Mouse (Mus musculus): ENCODE results near the gene 2310034G01Rik. TPM values are rescaled to one million over a fixed set of nuclear protein-coding genes. Genes with fewer than 3 reads are reported as not detected.

The 2310034G01Rik gene
- 1.7 and 1.9 TPM in 2 replicates for polyA plus RNA-seq (2015; fragmentation: Nextera tagmentation; extraction: Ambion mirVana)

DNA sequence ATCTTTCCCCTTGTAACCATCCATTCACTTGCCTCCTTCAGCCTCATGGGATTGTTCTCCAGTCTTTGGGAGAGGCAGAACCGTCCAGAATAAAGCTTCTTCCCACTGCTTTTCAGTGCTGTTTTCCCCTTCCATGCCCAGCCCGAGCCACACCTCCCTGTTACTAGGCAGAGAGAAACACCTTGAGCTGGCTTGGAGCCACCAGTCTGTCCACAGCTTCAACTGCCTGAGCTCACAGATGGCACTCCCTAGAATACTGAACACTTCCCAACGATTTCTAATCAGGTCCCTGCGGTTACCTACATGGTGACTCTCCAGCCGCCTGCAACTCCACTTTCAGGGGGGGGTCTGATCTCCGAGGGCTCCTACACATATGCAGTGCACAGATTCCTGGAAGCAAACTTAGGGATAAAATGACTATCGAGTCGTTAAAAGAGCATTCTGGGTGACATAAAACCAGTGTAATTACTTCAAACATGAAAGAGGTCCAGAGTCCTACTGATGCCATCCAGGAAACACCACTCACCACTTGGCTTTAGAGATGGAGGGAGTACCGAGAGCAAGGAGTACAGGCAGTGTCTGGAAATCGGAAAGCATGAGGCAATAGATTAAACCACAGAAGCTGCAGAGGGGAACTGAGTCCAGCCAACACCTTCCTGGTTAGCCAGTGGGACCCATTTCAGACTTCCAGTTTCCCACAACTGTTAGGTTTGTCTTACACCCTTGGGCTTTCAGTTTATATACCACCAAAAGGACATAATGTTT is at the start of gene 2310034G01Rik:
Gene 2310034G01Rik (minus strand): TSS at position 135 of the 765 bp plus-strand sequence.
- Histone ChIP-seq H3K9ac (ENCODE audit: low read length) (peak within 1 kb of the TSS; percentile 86), H3K4me3 (ENCODE audit: low read length) (peak within 1 kb of the TSS; percentile 72), H3K9me3 (ENCODE audit: control insufficient read depth, low read length) (no peaks in the 10 kb centered on the region), H3K36me3 (ENCODE audit: control insufficient read depth, insufficient read depth, low read length) (no peaks in the 10 kb centered on the region), H3K27me3 (ENCODE audit: control insufficient read depth, insufficient read depth, low read depth, low read length) (no peaks in the 10 kb centered on the region), H3K4me1 (replicated peaks; ENCODE audit: control insufficient read depth, insufficient read depth, low read length) (peaks cover 15% of the 10 kb centered on the region), H3K4me2 (ENCODE audit: low read depth, low read length) (peak within 1 kb of the TSS; percentile 97), H3K27ac (ENCODE audit: low read length) (peak within 1 kb of the TSS; percentile 81)
- WGBS: 55% methylated on average over 10 of the region's 10 CpGs
- ATAC-seq (ENCODE audit: low read depth): no peak

DNA sequence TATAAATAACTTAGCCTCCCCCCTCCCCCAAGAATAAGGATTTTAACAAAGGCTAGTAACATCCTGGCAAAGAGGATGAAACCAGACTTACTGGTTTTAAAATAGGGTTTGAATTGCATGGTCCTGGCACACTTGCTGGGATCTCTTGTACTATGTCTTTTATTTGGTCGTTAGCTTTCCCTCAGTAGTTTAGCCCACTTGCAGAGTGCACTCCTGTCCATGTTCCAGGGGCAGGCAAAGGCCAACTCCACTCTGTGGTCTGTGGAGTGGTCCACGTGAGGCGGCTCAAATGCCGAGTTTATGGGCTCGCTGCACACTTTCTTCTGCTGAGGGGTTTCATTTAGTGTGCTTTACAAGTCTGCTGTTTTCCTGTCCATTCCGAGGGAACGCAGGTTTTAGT is 49.8 kb upstream of the 2310034G01Rik start:
- Histone ChIP-seq H3K9me3 (ENCODE audit: control insufficient read depth, low read length) (no peaks in the 10 kb centered on the region), H3K27me3 (ENCODE audit: control insufficient read depth, insufficient read depth, low read depth, low read length) (no peaks in the 10 kb centered on the region), H3K4me2 (ENCODE audit: low read depth, low read length) (no peak overlapping the region), H3K9ac (ENCODE audit: low read length) (no peak overlapping the region), H3K27ac (ENCODE audit: low read length) (no peak overlapping the region), H3K36me3 (ENCODE audit: control insufficient read depth, insufficient read depth, low read length) (peaks cover 11% of the 10 kb centered on the region; the same call in 1 of the 2 replicates), H3K4me3 (ENCODE audit: low read length) (no peak overlapping the region), H3K4me1 (replicated peaks; ENCODE audit: control insufficient read depth, insufficient read depth, low read length) (peaks cover 27% of the 10 kb centered on the region)
- WGBS: 68% methylated on average over 7 of the region's 7 CpGs
- ATAC-seq (ENCODE audit: low read depth): no peak

DNA sequence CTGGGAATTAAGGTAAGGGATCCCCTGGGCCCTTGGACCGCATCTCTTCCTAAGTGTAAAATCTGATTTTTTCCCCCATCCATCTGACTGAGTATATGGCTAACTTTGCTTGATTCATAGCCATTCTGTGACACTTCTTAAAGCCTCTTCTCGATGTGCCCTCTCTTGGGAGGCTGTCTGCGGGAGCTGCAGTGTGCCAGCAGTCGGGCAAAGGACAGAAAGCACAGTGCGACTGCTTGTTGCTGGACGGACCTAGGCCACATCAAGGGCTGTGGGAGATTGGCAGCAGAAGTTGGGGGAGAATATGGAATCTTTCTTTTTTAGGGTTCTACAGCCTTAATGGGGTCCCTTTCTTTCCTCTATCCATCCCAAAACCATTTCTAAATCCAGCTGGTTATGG is 49.3 kb upstream of the 2310034G01Rik start:
- peaks cover 29% of the 10 kb centered on the region for H3K4me1 ChIP-seq (replicated peaks; ENCODE audit: control insufficient read depth, insufficient read depth, low read length)
- H3K27ac ChIP-seq (ENCODE audit: low read length): no peak overlapping the region
- no peak overlapping the region for H3K4me3 ChIP-seq (ENCODE audit: low read length)
- H3K36me3 ChIP-seq (ENCODE audit: control insufficient read depth, insufficient read depth, low read length): peaks cover 11% of the 10 kb centered on the region; the same call in 1 of the 2 replicates
- ATAC-seq (ENCODE audit: low read depth): no peak
- no peaks in the 10 kb centered on the region for H3K27me3 ChIP-seq (ENCODE audit: control insufficient read depth, insufficient read depth, low read depth, low read length)
- H3K9ac ChIP-seq (ENCODE audit: low read length): peak overlapping the region; percentile 17; the same call in 1 of the 2 replicates
- H3K4me2 ChIP-seq (ENCODE audit: low read depth, low read length): no peak overlapping the region
- H3K9me3 ChIP-seq (ENCODE audit: control insufficient read depth, low read length): no peaks in the 10 kb centered on the region
- 75% methylated on average over 6 of the region's 6 CpGs for WGBS

DNA sequence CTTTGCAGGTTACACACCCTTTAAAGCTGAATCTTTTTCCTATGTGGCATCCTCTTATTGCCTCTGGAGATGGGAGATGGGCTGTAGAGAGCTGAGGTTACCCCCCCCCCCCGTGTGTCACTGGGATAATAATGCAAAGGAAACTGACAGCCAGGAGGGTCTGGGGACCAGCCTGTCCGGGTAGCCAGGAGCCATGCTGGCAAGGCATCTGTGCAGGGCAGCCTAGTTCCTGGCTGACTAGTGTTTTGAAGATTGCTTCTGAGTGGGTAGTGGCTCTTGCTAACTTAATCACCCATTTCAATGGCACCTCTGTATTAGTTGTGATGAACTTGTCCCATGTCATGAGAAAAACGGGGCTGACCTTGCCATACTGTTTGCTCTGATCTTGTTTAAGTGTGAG is 48.3 kb upstream of the 2310034G01Rik start:
- no peaks in the 10 kb centered on the region for H3K9me3 ChIP-seq (ENCODE audit: control insufficient read depth, low read length)
- H3K4me2 ChIP-seq (ENCODE audit: low read depth, low read length): peak overlapping the region; percentile 70

DNA sequence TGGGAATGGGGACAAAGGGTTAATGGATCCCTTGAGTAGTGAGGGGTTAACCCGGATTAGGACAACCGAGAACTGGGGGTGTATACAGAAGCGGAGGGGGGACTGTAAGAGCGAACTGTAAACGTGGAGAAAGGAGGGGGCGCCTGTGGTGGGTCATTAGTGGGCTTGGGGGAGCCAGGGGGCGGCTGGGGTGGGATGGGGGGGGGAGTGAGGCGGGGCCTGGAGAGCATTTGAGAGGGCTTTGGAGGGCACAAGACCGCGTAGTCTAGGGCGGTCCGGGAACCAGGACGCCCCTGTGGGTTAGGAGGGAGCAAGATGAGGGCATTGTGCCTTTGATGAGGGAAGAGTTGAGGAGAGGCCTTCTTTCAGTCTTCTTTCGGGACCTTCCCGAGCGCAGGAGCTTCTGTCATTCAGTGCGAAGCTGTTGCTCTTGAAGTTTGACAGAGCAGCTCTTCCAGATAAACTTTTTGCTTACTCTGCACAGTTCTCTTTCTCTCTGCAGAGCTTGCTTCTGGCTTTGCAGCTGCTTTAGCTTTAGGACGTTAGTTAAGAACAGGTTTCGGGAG is 47.4 kb upstream of the 2310034G01Rik start:
- H3K9ac ChIP-seq (ENCODE audit: low read length): peak overlapping the region; percentile 76
- 2% methylated on average over 19 of the region's 19 CpGs for WGBS
- no peak for ATAC-seq (ENCODE audit: low read depth)

More for the DNA sequence above, 48.3 kb upstream of the 2310034G01Rik start:
- H3K4me3 ChIP-seq (ENCODE audit: low read length): peak overlapping the region; percentile 64
- no peak for ATAC-seq (ENCODE audit: low read depth)
- WGBS: 26% methylated on average over 3 of the region's 3 CpGs
- no peaks in the 10 kb centered on the region for H3K27me3 ChIP-seq (ENCODE audit: control insufficient read depth, insufficient read depth, low read depth, low read length)
- peaks cover 36% of the 10 kb centered on the region for H3K4me1 ChIP-seq (replicated peaks; ENCODE audit: control insufficient read depth, insufficient read depth, low read length)
- H3K27ac ChIP-seq (ENCODE audit: low read length): no peak overlapping the region
- peak overlapping the region; percentile 76 for H3K9ac ChIP-seq (ENCODE audit: low read length)
- H3K36me3 ChIP-seq (ENCODE audit: control insufficient read depth, insufficient read depth, low read length): peaks cover 8% of the 10 kb centered on the region; the same call in 1 of the 2 replicates

DNA sequence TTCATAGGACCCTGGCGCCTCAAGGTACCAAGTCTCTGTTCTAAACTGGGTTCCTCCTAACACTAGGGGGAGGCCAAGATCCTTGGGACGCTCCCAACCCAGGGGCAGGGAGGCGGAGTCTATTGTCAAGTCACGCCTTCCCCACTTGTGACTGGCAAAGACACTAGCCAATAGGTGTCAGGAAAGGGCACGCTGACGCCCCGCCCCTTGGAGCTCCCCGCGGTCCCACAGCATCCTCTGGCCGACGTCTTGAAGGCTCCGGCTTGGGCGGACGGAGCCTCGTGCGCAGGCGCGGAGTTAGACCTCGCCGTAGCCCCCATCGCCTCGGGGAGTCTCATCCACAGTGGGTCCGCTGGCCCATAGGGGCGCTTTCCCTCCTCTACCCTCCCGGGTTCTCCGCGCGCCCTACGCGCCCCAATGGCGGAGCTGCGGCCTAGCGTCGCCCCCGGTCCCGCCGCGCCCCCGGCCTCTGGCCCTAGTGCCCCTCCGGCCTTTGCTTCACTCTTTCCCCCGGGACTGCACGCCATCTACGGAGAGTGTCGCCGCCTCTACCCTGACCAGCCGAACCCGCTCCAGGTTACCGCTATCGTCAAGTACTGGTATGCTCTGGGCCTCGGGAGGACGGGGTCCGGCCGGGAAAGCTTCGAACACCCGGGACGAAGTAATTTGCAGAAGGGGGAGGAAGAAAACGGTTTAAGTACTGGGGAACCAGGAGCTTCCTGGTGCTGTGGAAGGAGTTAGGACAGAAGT is 46.8 kb upstream of the 2310034G01Rik start, which contains the start of gene Sufu:
Gene Sufu (plus strand): TSS at position 211 of the 750 bp plus-strand sequence.
- Histone ChIP-seq H3K36me3 (ENCODE audit: control insufficient read depth, insufficient read depth, low read length) (peaks cover 4% of the 10 kb centered on the region; the same call in 1 of the 2 replicates), H3K9me3 (ENCODE audit: control insufficient read depth, low read length) (no peaks in the 10 kb centered on the region), H3K4me1 (replicated peaks; ENCODE audit: control insufficient read depth, insufficient read depth, low read length) (peaks cover 38% of the 10 kb centered on the region), H3K4me2 (ENCODE audit: low read depth, low read length) (peak within 1 kb of the TSS; percentile 76), H3K9ac (ENCODE audit: low read length) (peak within 1 kb of the TSS; percentile 78), H3K27me3 (ENCODE audit: control insufficient read depth, insufficient read depth, low read depth, low read length) (no peaks in the 10 kb centered on the region), H3K4me3 (ENCODE audit: low read length) (peak within 1 kb of the TSS; percentile 77), H3K27ac (ENCODE audit: low read length) (peak within 1 kb of the TSS; percentile 83)
- under 1% methylated on average over 56 of the region's 57 CpGs for WGBS
- ATAC-seq (ENCODE audit: low read depth): peak; percentile 90

More for the DNA sequence above, 47.4 kb upstream of the 2310034G01Rik start:
- Histone ChIP-seq H3K9me3 (ENCODE audit: control insufficient read depth, low read length) (no peaks in the 10 kb centered on the region), H3K4me2 (ENCODE audit: low read depth, low read length) (peak overlapping the region; percentile 70), H3K36me3 (ENCODE audit: control insufficient read depth, insufficient read depth, low read length) (peaks cover 3% of the 10 kb centered on the region; the same call in 1 of the 2 replicates), H3K27ac (ENCODE audit: low read length) (peak overlapping the region; percentile 83), H3K4me3 (ENCODE audit: low read length) (peak overlapping the region; percentile 64), H3K4me1 (replicated peaks; ENCODE audit: control insufficient read depth, insufficient read depth, low read length) (peaks cover 38% of the 10 kb centered on the region), H3K27me3 (ENCODE audit: control insufficient read depth, insufficient read depth, low read depth, low read length) (no peaks in the 10 kb centered on the region)

DNA sequence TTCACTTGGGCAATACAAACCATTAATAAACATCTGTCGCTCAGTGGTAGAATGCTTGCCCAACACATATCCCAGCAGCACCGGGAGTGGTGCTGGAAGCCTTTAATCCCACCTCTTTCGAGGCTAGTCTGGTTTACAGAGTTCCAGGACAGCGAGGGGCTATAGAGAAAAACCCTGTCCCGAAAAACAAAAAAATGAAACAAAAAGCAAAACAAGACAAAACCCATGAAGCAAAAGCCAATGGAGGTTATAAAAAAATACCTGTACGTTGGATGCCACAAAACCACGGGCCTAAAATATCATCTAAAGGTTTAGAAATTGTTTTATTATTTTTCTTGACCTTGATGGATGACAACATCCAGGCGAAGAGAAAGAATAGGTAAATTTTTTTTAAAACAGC is 46.0 kb upstream of the 2310034G01Rik start:
- H3K27ac ChIP-seq (ENCODE audit: low read length): peak overlapping the region; percentile 9; the same call in 1 of the 2 replicates
- ATAC-seq (ENCODE audit: low read depth): no peak
- no peaks in the 10 kb centered on the region for H3K9me3 ChIP-seq (ENCODE audit: control insufficient read depth, low read length)
- peak overlapping the region; percentile 76 for H3K4me2 ChIP-seq (ENCODE audit: low read depth, low read length)
- H3K27me3 ChIP-seq (ENCODE audit: control insufficient read depth, insufficient read depth, low read depth, low read length): no peaks in the 10 kb centered on the region
- H3K4me1 ChIP-seq (replicated peaks; ENCODE audit: control insufficient read depth, insufficient read depth, low read length): peaks cover 38% of the 10 kb centered on the region
- H3K9ac ChIP-seq (ENCODE audit: low read length): peak overlapping the region; percentile 78; the same call in 1 of the 2 replicates
- H3K4me3 ChIP-seq (ENCODE audit: low read length): peak overlapping the region; percentile 77
- 9% methylated on average over 8 of the region's 8 CpGs for WGBS
- peaks cover 5% of the 10 kb centered on the region; the same call in 1 of the 2 replicates for H3K36me3 ChIP-seq (ENCODE audit: control insufficient read depth, insufficient read depth, low read length)

DNA sequence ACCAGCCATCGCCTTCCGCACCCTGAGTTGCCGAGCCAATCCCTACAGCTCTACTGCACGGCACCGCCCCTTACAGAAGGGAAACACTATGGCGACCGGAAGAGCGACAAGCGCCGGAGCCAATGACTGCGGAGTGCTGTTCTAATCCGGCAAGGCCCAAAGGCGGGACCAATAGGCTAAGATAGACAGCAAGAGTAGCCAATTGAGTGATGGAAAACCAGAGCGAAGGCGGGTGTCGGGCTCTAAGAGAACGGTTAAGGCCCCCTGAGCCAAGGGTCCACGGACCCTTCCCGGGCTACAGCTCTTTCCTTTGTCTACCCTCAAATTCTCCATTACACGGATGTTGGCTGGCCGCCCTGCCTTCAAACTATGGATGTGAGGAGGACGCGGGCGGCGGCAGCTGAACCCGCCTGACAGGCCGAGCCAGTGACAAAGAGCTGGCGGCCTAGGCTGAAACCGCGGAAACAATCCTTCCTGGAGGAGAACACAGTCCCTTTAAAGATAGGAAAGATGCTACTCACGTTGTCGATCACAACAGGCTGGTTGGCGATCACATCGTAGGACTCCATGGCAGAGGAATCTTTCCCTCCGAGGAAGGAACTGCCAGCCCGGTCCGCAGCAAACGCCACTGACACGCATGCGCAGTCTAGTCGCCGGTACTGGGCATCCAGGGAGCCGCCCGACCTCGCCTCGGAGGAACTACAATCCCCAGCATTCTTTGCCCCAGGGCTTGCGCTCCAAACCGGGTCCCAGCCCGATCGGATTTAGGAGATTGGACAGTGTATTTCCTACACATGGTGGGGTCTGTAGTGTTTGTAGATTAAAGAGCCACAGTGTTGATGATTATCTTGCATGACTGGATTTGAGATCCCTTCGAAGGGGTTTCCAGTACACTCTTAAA is 45.3 kb upstream of the 2310034G01Rik start, which contains the start of gene Actr1a:
Gene Actr1a (minus strand): TSS at position 640 of the 901 bp plus-strand sequence.
- Histone ChIP-seq H3K4me2 (ENCODE audit: low read depth, low read length) (peak within 1 kb of the TSS; percentile 89), H3K9me3 (ENCODE audit: control insufficient read depth, low read length) (no peaks in the 10 kb centered on the region), H3K36me3 (ENCODE audit: control insufficient read depth, insufficient read depth, low read length) (peaks cover 3% of the 10 kb centered on the region; the same call in 1 of the 2 replicates), H3K4me1 (replicated peaks; ENCODE audit: control insufficient read depth, insufficient read depth, low read length) (peaks cover 40% of the 10 kb centered on the region), H3K9ac (ENCODE audit: low read length) (peak within 1 kb of the TSS; percentile 78), H3K27ac (ENCODE audit: low read length) (peak within 1 kb of the TSS; percentile 68), H3K27me3 (ENCODE audit: control insufficient read depth, insufficient read depth, low read depth, low read length) (no peaks in the 10 kb centered on the region), H3K4me3 (ENCODE audit: low read length) (peak within 1 kb of the TSS; percentile 77)
- peak; percentile 94 for ATAC-seq (ENCODE audit: low read depth)
- WGBS: under 1% methylated on average over 51 of the region's 51 CpGs

All from lung, embryonic 16.5 days (tissue).